Mouse (Mus musculus): ENCODE data around the gene Spag8. TPM values are rescaled to one million over a fixed set of nuclear protein-coding genes. Genes with fewer than 3 reads are reported as not detected.

Gene Spag8
- total and polyA plus RNA-seq, 2 experiments: 0.55 to 0.83 TPM

GRCm38 (mm10) chr4:43620146-43620778, 33.1 kb downstream of the Spag8 start:
- H3K36me3 ChIP-seq (ENCODE audit: control insufficient read depth, insufficient read depth, low read length): no peaks in the 10 kb centered on the region
- no peaks in the 10 kb centered on the region for H3K27me3 ChIP-seq (ENCODE audit: control insufficient read depth, insufficient read depth, low read length)
- no peak overlapping the region for H3K9ac ChIP-seq (ENCODE audit: low read depth, low read length)
- DNase-seq (ENCODE audit: extremely low read depth, low read depth, low spot score): peak; percentile 98
- WGBS: 18% methylated on average over 4 of the region's 4 CpGs
- H3K4me3 ChIP-seq (ENCODE audit: insufficient read depth, low read depth, low read length): no peak overlapping the region
- H3K79me2 ChIP-seq (ENCODE audit: control insufficient read depth, insufficient read depth, low read length): no peaks in the 10 kb centered on the region
- H3K27ac ChIP-seq (replicated peaks; ENCODE audit: insufficient read depth, low read depth, low read length): peak overlapping the region; percentile 62
- TF ChIP-seq POLR2A (IDR thresholded peaks at IDR 0.05; ENCODE audit: extremely low read depth, insufficient read depth, low read length) (no peak), CTCF (IDR thresholded peaks at IDR 0.05; ENCODE audit: low read depth, low read length) (no peak)
- H3K4me1 ChIP-seq (ENCODE audit: control insufficient read depth, insufficient read depth, low read length): peaks cover 9% of the 10 kb centered on the region

- no peaks in the 10 kb centered on the region for H3K27me3 ChIP-seq (ENCODE audit: control insufficient read depth, insufficient read depth, low read length)
- TF ChIP-seq POLR2A (IDR thresholded peaks at IDR 0.05; ENCODE audit: extremely low read depth, insufficient read depth, low read length): no peak
- TF ChIP-seq CTCF (IDR thresholded peaks at IDR 0.05; ENCODE audit: low read depth, low read length): no peak
- H3K4me1 ChIP-seq (ENCODE audit: control insufficient read depth, insufficient read depth, low read length): no peaks in the 10 kb centered on the region
- no peaks in the 10 kb centered on the region for H3K79me2 ChIP-seq (ENCODE audit: control insufficient read depth, insufficient read depth, low read length)
- no peak overlapping the region for H3K4me3 ChIP-seq (ENCODE audit: insufficient read depth, low read depth, low read length)
- H3K9ac ChIP-seq (ENCODE audit: low read depth, low read length): no peak overlapping the region
- no peak for DNase-seq (ENCODE audit: extremely low read depth, low read depth, low spot score)
- H3K27ac ChIP-seq (replicated peaks; ENCODE audit: insufficient read depth, low read depth, low read length): no peak overlapping the region
- WGBS: 63% methylated on average over 3 of the region's 3 CpGs
- H3K36me3 ChIP-seq (ENCODE audit: control insufficient read depth, insufficient read depth, low read length): no peaks in the 10 kb centered on the region
Measured at GRCm38 (mm10) chr4:43613060-43613730, 40.2 kb downstream of the Spag8 start.

- WGBS: 64% methylated on average over 10 of the region's 10 CpGs
- H3K36me3 ChIP-seq (ENCODE audit: control insufficient read depth, insufficient read depth, low read length): no peaks in the 10 kb centered on the region
- H3K9ac ChIP-seq (ENCODE audit: low read depth, low read length): no peak overlapping the region
- H3K27me3 ChIP-seq (ENCODE audit: control insufficient read depth, insufficient read depth, low read length): no peaks in the 10 kb centered on the region
- no peaks in the 10 kb centered on the region for H3K79me2 ChIP-seq (ENCODE audit: control insufficient read depth, insufficient read depth, low read length)
- no peak overlapping the region for H3K4me3 ChIP-seq (ENCODE audit: insufficient read depth, low read depth, low read length)
- no peak for DNase-seq (ENCODE audit: extremely low read depth, low read depth, low spot score)
- no peaks in the 10 kb centered on the region for H3K4me1 ChIP-seq (ENCODE audit: control insufficient read depth, insufficient read depth, low read length)
- no peak overlapping the region for H3K27ac ChIP-seq (replicated peaks; ENCODE audit: insufficient read depth, low read depth, low read length)
- no peak for TF ChIP-seq POLR2A (IDR thresholded peaks at IDR 0.05; ENCODE audit: extremely low read depth, insufficient read depth, low read length)
- TF ChIP-seq CTCF (IDR thresholded peaks at IDR 0.05; ENCODE audit: low read depth, low read length): no peak
Measured at GRCm38 (mm10) chr4:43612534-43612933, 40.9 kb downstream of the Spag8 start.

DNA sequence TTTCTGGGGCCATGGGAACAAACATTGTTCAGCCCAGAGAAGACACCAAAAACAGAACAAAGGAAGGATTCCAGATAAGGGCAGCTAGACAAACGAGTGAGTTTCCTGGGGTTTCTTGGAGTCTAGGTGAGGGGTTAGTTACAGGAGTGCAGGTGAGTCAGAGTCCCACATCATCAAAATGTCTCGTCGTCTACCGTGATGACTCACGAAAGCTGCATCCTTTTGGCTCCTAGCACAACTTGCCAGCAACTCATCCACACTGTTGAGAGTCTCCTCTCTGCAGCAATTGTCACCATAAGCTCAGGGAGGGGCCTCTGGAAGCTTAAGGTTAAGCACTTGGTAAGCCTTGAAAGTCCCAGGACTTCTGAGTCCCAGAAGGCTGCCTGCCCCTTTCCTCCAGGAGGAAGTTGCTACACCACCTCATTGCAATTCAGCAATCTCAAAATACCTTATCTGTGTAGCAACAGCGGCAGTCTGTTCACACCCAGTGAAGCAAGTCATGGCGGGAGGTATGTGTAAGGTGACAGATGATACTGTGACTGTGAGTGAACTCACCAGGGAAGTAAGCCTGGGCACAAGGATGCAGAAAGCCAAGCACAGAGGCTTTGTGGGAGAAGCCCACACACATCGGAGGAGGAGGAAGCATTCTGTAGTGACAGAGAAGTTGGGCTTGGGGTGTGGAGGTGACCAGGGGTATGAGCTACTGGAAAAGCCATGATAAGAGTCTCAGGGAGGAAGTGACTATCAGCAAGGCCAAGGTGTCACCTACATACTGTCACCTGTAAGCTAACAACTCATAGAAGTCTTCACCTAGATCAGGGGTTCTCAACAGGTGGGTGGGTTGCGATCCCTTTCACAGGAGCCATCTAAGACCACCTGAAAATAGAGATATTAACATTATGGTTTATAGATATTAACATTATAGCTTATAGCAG, 48.4 kb downstream of the Spag8 start:
- H3K4me1 ChIP-seq (ENCODE audit: control insufficient read depth, insufficient read depth, low read length): no peaks in the 10 kb centered on the region

DNA sequence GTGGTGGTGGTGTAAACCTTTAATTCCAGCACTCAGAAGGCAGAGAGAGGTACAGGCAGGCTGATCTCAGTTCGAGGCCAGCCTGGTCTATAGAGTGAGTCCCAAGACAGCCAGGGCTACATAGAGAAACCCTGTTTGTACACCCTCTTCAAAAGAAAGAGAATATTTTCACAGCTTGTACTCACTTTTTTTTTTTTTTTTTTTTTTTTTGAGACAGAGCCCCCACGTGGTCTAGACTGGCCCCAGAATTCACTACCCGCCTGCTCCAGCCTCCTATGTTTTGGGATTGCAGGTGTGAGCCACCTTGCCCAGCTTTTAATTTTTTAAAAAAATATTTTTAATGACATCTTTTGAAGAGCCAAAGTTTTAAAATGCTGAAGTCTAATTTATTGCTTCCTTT, 49.3 kb downstream of the Spag8 start:
- H3K4me1 ChIP-seq (ENCODE audit: control insufficient read depth, insufficient read depth, low read length): no peaks in the 10 kb centered on the region
- TF ChIP-seq POLR2A (IDR thresholded peaks at IDR 0.05; ENCODE audit: extremely low read depth, insufficient read depth, low read length) (no peak), CTCF (IDR thresholded peaks at IDR 0.05; ENCODE audit: low read depth, low read length) (no peak)
- H3K27ac ChIP-seq (replicated peaks; ENCODE audit: insufficient read depth, low read depth, low read length): no peak overlapping the region
- H3K4me3 ChIP-seq (ENCODE audit: insufficient read depth, low read depth, low read length): no peak overlapping the region
- 69% methylated on average over 3 of the region's 3 CpGs for WGBS
- H3K36me3 ChIP-seq (ENCODE audit: control insufficient read depth, insufficient read depth, low read length): no peaks in the 10 kb centered on the region
- no peaks in the 10 kb centered on the region for H3K27me3 ChIP-seq (ENCODE audit: control insufficient read depth, insufficient read depth, low read length)
- DNase-seq (ENCODE audit: extremely low read depth, low read depth, low spot score): no peak
- H3K79me2 ChIP-seq (ENCODE audit: control insufficient read depth, insufficient read depth, low read length): no peaks in the 10 kb centered on the region
- no peak overlapping the region for H3K9ac ChIP-seq (ENCODE audit: low read depth, low read length)

More for the DNA sequence above, 48.4 kb downstream of the Spag8 start:
- no peaks in the 10 kb centered on the region for H3K79me2 ChIP-seq (ENCODE audit: control insufficient read depth, insufficient read depth, low read length)
- no peaks in the 10 kb centered on the region for H3K36me3 ChIP-seq (ENCODE audit: control insufficient read depth, insufficient read depth, low read length)
- TF ChIP-seq POLR2A (IDR thresholded peaks at IDR 0.05; ENCODE audit: extremely low read depth, insufficient read depth, low read length) (no peak), CTCF (IDR thresholded peaks at IDR 0.05; ENCODE audit: low read depth, low read length) (no peak)
- no peaks in the 10 kb centered on the region for H3K27me3 ChIP-seq (ENCODE audit: control insufficient read depth, insufficient read depth, low read length)
- no peak overlapping the region for H3K9ac ChIP-seq (ENCODE audit: low read depth, low read length)
- no peak for DNase-seq (ENCODE audit: extremely low read depth, low read depth, low spot score)
- no peak overlapping the region for H3K4me3 ChIP-seq (ENCODE audit: insufficient read depth, low read depth, low read length)
- 63% methylated on average over 9 of the region's 9 CpGs for WGBS
- no peak overlapping the region for H3K27ac ChIP-seq (replicated peaks; ENCODE audit: insufficient read depth, low read depth, low read length)

Other genes starting within 250 kb of the Spag8 start
- gene Fam166b, start 224.5 kb downstream of the Spag8 start, total RNA-seq (2014; rRNA removed): not detected in 2 replicates
- not detected in 2 replicates for gene Fam166b, start 224.5 kb downstream of the Spag8 start, polyA plus RNA-seq (2012; rRNA removed)
- gene Tesk1, start 211.7 kb downstream of the Spag8 start, total RNA-seq (2014; rRNA removed): 3.0 and 3.2 TPM in 2 replicates
- gene Tesk1, start 211.7 kb downstream of the Spag8 start, polyA plus RNA-seq (2012; rRNA removed): 25.0 and 28.3 TPM in 2 replicates
- 2.8 and 3.6 TPM in 2 replicates for gene Cd72, start 199.0 kb downstream of the Spag8 start, total RNA-seq (2014; rRNA removed)
- gene Cd72, start 199.0 kb downstream of the Spag8 start, polyA plus RNA-seq (2012; rRNA removed): 1.3 and 4.9 TPM in 2 replicates
- gene Sit1, start 169.9 kb downstream of the Spag8 start, total RNA-seq (2014; rRNA removed): not detected in 2 replicates
- gene Sit1, start 169.9 kb downstream of the Spag8 start, polyA plus RNA-seq (2012; rRNA removed): 0.13 and 0.51 TPM in 2 replicates
- 190 and 221 TPM in 2 replicates for gene Ccdc107, start 160.7 kb downstream of the Spag8 start, total RNA-seq (2014; rRNA removed)
- 260 and 344 TPM in 2 replicates for gene Ccdc107, start 160.7 kb downstream of the Spag8 start, polyA plus RNA-seq (2012; rRNA removed)
- gene Arhgef39, start 153.9 kb downstream of the Spag8 start, total RNA-seq (2014; rRNA removed): 0.74 and 0.94 TPM in 2 replicates
- gene Arhgef39, start 153.9 kb downstream of the Spag8 start, polyA plus RNA-seq (2012; rRNA removed): 0.81 and 1.4 TPM in 2 replicates
- gene Car9, start 146.6 kb downstream of the Spag8 start, total RNA-seq (2014; rRNA removed): 0.20 and 0.28 TPM in 2 replicates
- gene Car9, start 146.6 kb downstream of the Spag8 start, polyA plus RNA-seq (2012; rRNA removed): 0.14 and 0.20 TPM in 2 replicates
- 1.8 and 8.4 TPM in 2 replicates for gene Tpm2, start 129.8 kb downstream of the Spag8 start, total RNA-seq (2014; rRNA removed)
- 3.8 TPM in 2 replicates for gene Tpm2, start 129.8 kb downstream of the Spag8 start, polyA plus RNA-seq (2012; rRNA removed)
- 37.8 and 41.1 TPM in 2 replicates for gene Creb3, start 91.3 kb downstream of the Spag8 start, total RNA-seq (2014; rRNA removed)
- gene Creb3, start 91.3 kb downstream of the Spag8 start, polyA plus RNA-seq (2012; rRNA removed): 47.9 and 62.0 TPM in 2 replicates
- gene Tln1, start 90.9 kb downstream of the Spag8 start, total RNA-seq (2014; rRNA removed): 39.9 and 42.8 TPM in 2 replicates
- gene Tln1, start 90.9 kb downstream of the Spag8 start, polyA plus RNA-seq (2012; rRNA removed): 29.9 and 38.6 TPM in 2 replicates
- gene Rgp1, start 74.9 kb downstream of the Spag8 start, total RNA-seq (2014; rRNA removed): 15.9 and 18.7 TPM in 2 replicates
- 33.2 and 44.5 TPM in 2 replicates for gene Rgp1, start 74.9 kb downstream of the Spag8 start, polyA plus RNA-seq (2012; rRNA removed)
- gene Gba2, start 74.7 kb downstream of the Spag8 start, total RNA-seq (2014; rRNA removed): 5.1 and 5.3 TPM in 2 replicates
- 8.9 and 10.9 TPM in 2 replicates for gene Gba2, start 74.7 kb downstream of the Spag8 start, polyA plus RNA-seq (2012; rRNA removed)
- not detected in 2 replicates for gene Msmp, start 69.1 kb downstream of the Spag8 start, total RNA-seq (2014; rRNA removed)
- not detected in 2 replicates for gene Msmp, start 69.1 kb downstream of the Spag8 start, polyA plus RNA-seq (2012; rRNA removed)
- gene Npr2, start 21.7 kb downstream of the Spag8 start, total RNA-seq (2014; rRNA removed): 22.9 and 29.2 TPM in 2 replicates
- 24.1 and 39.1 TPM in 2 replicates for gene Npr2, start 21.7 kb downstream of the Spag8 start, polyA plus RNA-seq (2012; rRNA removed)
- gene Hint2, start 2.9 kb upstream of the Spag8 start, total RNA-seq (2014; rRNA removed): 202 and 236 TPM in 2 replicates
- 215 and 231 TPM in 2 replicates for gene Hint2, start 2.9 kb upstream of the Spag8 start, polyA plus RNA-seq (2012; rRNA removed)
- gene Tmem8b, start 15.4 kb upstream of the Spag8 start, total RNA-seq (2014; rRNA removed): 0.46 and 0.81 TPM in 2 replicates
- 1.8 and 1.9 TPM in 2 replicates for gene Tmem8b, start 15.4 kb upstream of the Spag8 start, polyA plus RNA-seq (2012; rRNA removed)
- gene Fam221b, start 15.6 kb upstream of the Spag8 start, total RNA-seq (2014; rRNA removed): not detected in 2 replicates
- gene Fam221b, start 15.6 kb upstream of the Spag8 start, polyA plus RNA-seq (2012; rRNA removed): 0.02 TPM in 1 of 2 replicates, not detected in the other
- not detected in 2 replicates for gene Olfr70, start 47.2 kb upstream of the Spag8 start, total RNA-seq (2014; rRNA removed)
- not detected in 2 replicates for gene Olfr70, start 47.2 kb upstream of the Spag8 start, polyA plus RNA-seq (2012; rRNA removed)
- gene Olfr71, start 56.7 kb upstream of the Spag8 start, total RNA-seq (2014; rRNA removed): not detected in 2 replicates
- not detected in 2 replicates for gene Olfr71, start 56.7 kb upstream of the Spag8 start, polyA plus RNA-seq (2012; rRNA removed)
- 0.09 and 0.13 TPM in 2 replicates for gene Hrct1, start 73.6 kb upstream of the Spag8 start, total RNA-seq (2014; rRNA removed)
- gene Hrct1, start 73.6 kb upstream of the Spag8 start, polyA plus RNA-seq (2012; rRNA removed): 0.07 and 0.21 TPM in 2 replicates
- gene Spaar, start 76.4 kb upstream of the Spag8 start, total RNA-seq (2014; rRNA removed): 0.07 and 0.18 TPM in 2 replicates
- 0.07 and 0.12 TPM in 2 replicates for gene Spaar, start 76.4 kb upstream of the Spag8 start, polyA plus RNA-seq (2012; rRNA removed)
- gene Olfr159, start 117.4 kb upstream of the Spag8 start, total RNA-seq (2014; rRNA removed): not detected in 2 replicates
- gene Olfr159, start 117.4 kb upstream of the Spag8 start, polyA plus RNA-seq (2012; rRNA removed): not detected in 2 replicates
- not detected in 2 replicates for gene Olfr156, start 170.3 kb upstream of the Spag8 start, total RNA-seq (2014; rRNA removed)
- gene Olfr156, start 170.3 kb upstream of the Spag8 start, polyA plus RNA-seq (2012; rRNA removed): not detected in 2 replicates
- gene Olfr157, start 186.6 kb upstream of the Spag8 start, total RNA-seq (2014; rRNA removed): not detected in 2 replicates
- not detected in 2 replicates for gene Olfr157, start 186.6 kb upstream of the Spag8 start, polyA plus RNA-seq (2012; rRNA removed)
- gene Olfr155, start 198.0 kb upstream of the Spag8 start, total RNA-seq (2014; rRNA removed): not detected in 2 replicates
- not detected in 2 replicates for gene Olfr155, start 198.0 kb upstream of the Spag8 start, polyA plus RNA-seq (2012; rRNA removed)
- gene Reck, start 221.9 kb upstream of the Spag8 start, total RNA-seq (2014; rRNA removed): 1.9 and 2.2 TPM in 2 replicates
- gene Reck, start 221.9 kb upstream of the Spag8 start, polyA plus RNA-seq (2012; rRNA removed): 2.4 and 2.6 TPM in 2 replicates